In genomic region chr5:151104354-151105053, GRCm38 (mm10) we compare ENCODE assay signal across 10 mouse cellular contexts.
A peak's percentile ranks its signal among the peaks of the same experiment; 100 is the strongest.
DNase-seq lines count a peak whose midpoint lies in the region; ATAC-seq and TF ChIP-seq lines count a peak whose summit lies in the region.
"Had no signal": no experiment of that assay in that cellular context is flagged by ENCODE, and none has a peak within 500 bp of the region (broad histone marks: within the 10 kb centered on the region; RNA-seq: fewer than 3 reads in every experiment).

No protein-coding gene starts in this region.

- no peak for TF ChIP-seq CTCF in lung, adult 2 months (IDR thresholded peaks at IDR 0.05; ENCODE audit: insufficient read depth, low read length)
- no peak for TF ChIP-seq CTCF in thymus, adult 2 months (IDR thresholded peaks at IDR 0.05; ENCODE audit: borderline replicate concordance, control insufficient read depth, extremely low read depth, insufficient read depth, low read length, poor library complexity)

- no peak overlapping the region for H3K4me2 ChIP-seq in kidney, embryonic 16.5 days (replicated peaks; ENCODE audit: low read depth, low read length)
- H3K4me2 ChIP-seq: limb, embryonic 13.5 days had no signal

- H3K36me3 ChIP-seq in kidney, embryonic 16.5 days (ENCODE audit: insufficient read depth, low read length): no peaks in the 10 kb centered on the region
- H3K36me3 ChIP-seq in thymus, adult 2 months (ENCODE audit: control insufficient read depth, insufficient read depth, low read length): no peaks in the 10 kb centered on the region
- H3K36me3 ChIP-seq: limb, embryonic 13.5 days had no signal

- H3K4me3 ChIP-seq in lung, adult 2 months (replicated peaks; ENCODE audit: extremely low read depth, low read depth, low read length): no peak overlapping the region
- H3K4me3 ChIP-seq in kidney, embryonic 16.5 days (ENCODE audit: low read length): no peak overlapping the region
- H3K4me3 ChIP-seq in thymus, adult 2 months (ENCODE audit: control insufficient read depth, insufficient read depth, low read length): no peak overlapping the region
- H3K4me3 ChIP-seq: limb, embryonic 13.5 days had no signal

- no peak for DNase-seq in frontal cortex, postnatal 14 days (ENCODE audit: low spot score in 2 of 2)
- DNase-seq in lung, adult 2 months: peak; percentile 47
- DNase-seq in lung, postnatal 14 days: no peak
- peak; percentile 41 for DNase-seq in retina, postnatal 1 day
- DNase-seq in thymus, adult 2 months: no peak
- DNase-seq in MN1 (ENCODE audit: low spot score): no peak
- DNase-seq: gastrocnemius, postnatal 25 days had no signal

- H3K27me3 ChIP-seq in kidney, embryonic 16.5 days (ENCODE audit: insufficient read depth, low read length): no peaks in the 10 kb centered on the region
- no peaks in the 10 kb centered on the region for H3K27me3 ChIP-seq in thymus, adult 2 months (ENCODE audit: control insufficient read depth, insufficient read depth, low read length)
- H3K27me3 ChIP-seq: limb, embryonic 13.5 days had no signal

- no peaks in the 10 kb centered on the region for H3K9me3 ChIP-seq in kidney, embryonic 16.5 days (ENCODE audit: low read length)
- H3K9me3 ChIP-seq: limb, embryonic 13.5 days had no signal

- peak overlapping the region; percentile 56 for H3K27ac ChIP-seq in kidney, embryonic 16.5 days (ENCODE audit: low read length)
- H3K27ac ChIP-seq in thymus, adult 2 months (ENCODE audit: control insufficient read depth, insufficient read depth, low read length): no peak overlapping the region
- H3K27ac ChIP-seq: limb, embryonic 13.5 days had no signal

- ATAC-seq in frontal cortex, adult (ENCODE audit: low TSS enrichment): peak; percentile 64; the same call in 1 of the 2 replicates
- ATAC-seq in kidney, embryonic 16.5 days (ENCODE audit: low FRiP score, low TSS enrichment): peak; percentile 66

- peaks cover 14% of the 10 kb centered on the region for H3K4me1 ChIP-seq in lung, adult 2 months (ENCODE audit: control insufficient read depth, insufficient read depth, low read length)
- H3K4me1 ChIP-seq in kidney, embryonic 16.5 days (ENCODE audit: insufficient read depth, low read length): peaks cover 21% of the 10 kb centered on the region
- H3K4me1 ChIP-seq in thymus, adult 2 months (replicated peaks; ENCODE audit: control insufficient read depth, insufficient read depth, low read length): no peaks in the 10 kb centered on the region

- WGBS in lung, adult 2 months: 56% methylated on average over 9 of the region's 9 CpGs
- 50% methylated on average over 9 of the region's 9 CpGs for WGBS in kidney, embryonic 16.5 days
- WGBS in thymus, adult 2 months: 52% methylated on average over 9 of the region's 9 CpGs

- TF ChIP-seq POLR2A in lung, adult 2 months (IDR thresholded peaks at IDR 0.05; ENCODE audit: borderline replicate concordance, extremely low read depth, low read depth, low read length): no peak
- TF ChIP-seq POLR2A in thymus, adult 2 months (IDR thresholded peaks at IDR 0.05; ENCODE audit: control insufficient read depth, extremely low read depth, insufficient read depth, low read length, poor library complexity): no peak

- H3K9ac ChIP-seq in kidney, embryonic 16.5 days (replicated peaks; ENCODE audit: low read length): no peak overlapping the region
- H3K9ac ChIP-seq: limb, embryonic 13.5 days had no signal

Comparison
In these comparisons a context has a peak if more than half of its experiments do, and no peak if none do; other contexts are left out.
1. DNase-seq: peak in lung, adult 2 months (single experiment) and retina, postnatal 1 day (single experiment); none in frontal cortex, postnatal 14 days (0 of 2), lung, postnatal 14 days (single experiment), thymus, adult 2 months (single experiment) and MN1 (single experiment).